Mouse (Mus musculus) intestine, embryonic 16.5 days (tissue): ENCODE results near the gene Pcnx. TPM values are rescaled to one million over a fixed set of nuclear protein-coding genes. Genes with fewer than 3 reads are reported as not detected.

ENCODE experiments used
- ATAC-seq: fragments of 200-750 bp; cut with Nextera tagmentation; 2 replicates; pipeline ENCODE4 v1.8.0; 2017; ENCODE audit warnings: moderate TSS enrichment, moderate library complexity
- H3K27ac ChIP-seq: fragments of 300-500 bp; sonication (generic); 2 replicates; pipeline ENCODE4 v1.5.1; 2014; ENCODE audit warnings: mild to moderate bottlenecking, low read length
- H3K27me3 ChIP-seq: fragments of 300-500 bp; sonication (generic); replicated peaks from 2 replicates; pipeline ENCODE4 v1.6.1; 2014; ENCODE audit warnings: low read length, control low read depth, mixed read lengths; ENCODE audit not compliant: control insufficient read depth, insufficient read depth
- H3K36me3 ChIP-seq: fragments of 300-500 bp; sonication (generic); 2 replicates; pipeline ENCODE4 v1.6.1; 2014; ENCODE audit warnings: low read length, control low read depth; ENCODE audit not compliant: control insufficient read depth, insufficient read depth
- H3K4me1 ChIP-seq: fragments of 300-500 bp; sonication (generic); 2 replicates; pipeline ENCODE4 v1.6.1; 2014; ENCODE audit warnings: low read length, control low read depth, mixed read lengths; ENCODE audit not compliant: control insufficient read depth, insufficient read depth
- H3K4me2 ChIP-seq: fragments of 300-500 bp; sonication (generic); 2 replicates; pipeline ENCODE4 v1.6.1; 2014; ENCODE audit warnings: low read depth, low read length, control low read depth
- H3K4me3 ChIP-seq: fragments of 300-500 bp; sonication (generic); 2 replicates; pipeline ENCODE4 v1.5.1; 2014; ENCODE audit warnings: mild to moderate bottlenecking, low read length
- H3K9ac ChIP-seq: fragments of 300-500 bp; sonication (generic); 2 replicates; pipeline ENCODE4 v1.6.1; 2014; ENCODE audit warnings: low read depth, low read length
- H3K9me3 ChIP-seq: fragments of 300-500 bp; sonication (generic); 2 replicates; pipeline ENCODE4 v1.6.1; 2016; ENCODE audit warnings: low read length, control low read depth; ENCODE audit not compliant: control insufficient read depth
- WGBS: fragments of 180-500 bp; shearing (Covaris S2); extraction: QIAGEN DNeasy Blood & Tissue Kit; methylation state at CpG from one replicate; pipeline ENCODE4 v1.1.7; 2014; 5-methylcytosine and 5-hydroxymethylcytosine counted together
- polyA plus RNA-seq: library from polyadenylated mRNA; unstranded; fragments of >200 nt; fragmentation: Nextera tagmentation; extraction: Ambion mirVana; gene quantifications from 2 replicates; pipeline ENCODE4 v1.2.1, GENCODE M21; 2015

Pcnx gene
- polyA plus RNA-seq, 1 experiment from 2014 or later: 6.3 TPM

DNA sequence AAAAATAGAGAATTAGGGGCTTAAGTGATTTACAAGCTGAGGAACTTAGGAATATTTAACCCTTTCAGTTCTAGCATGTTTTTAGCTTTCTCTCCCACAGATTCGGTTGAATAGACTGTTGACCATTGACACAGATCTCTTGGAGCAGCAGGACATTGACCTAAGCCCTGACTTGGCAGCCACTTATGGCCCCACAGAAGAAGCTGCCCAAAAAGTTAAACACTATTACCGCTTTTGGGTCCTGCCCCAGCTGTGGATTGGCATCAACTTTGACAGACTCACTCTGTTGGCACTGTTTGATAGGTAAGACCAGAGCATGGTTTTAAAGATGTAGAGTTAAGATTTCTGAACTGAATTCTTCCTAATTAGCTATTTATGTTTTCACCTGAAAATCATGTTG, 90.2 kb downstream of the Pcnx start:
- 96% methylated on average over 2 of the region's 2 CpGs for WGBS
- no peak overlapping the region for H3K27ac ChIP-seq
- no peak overlapping the region for H3K4me2 ChIP-seq
- ATAC-seq: no peak
- peaks cover 5% of the 10 kb centered on the region; the same call in 1 of the 2 replicates for H3K36me3 ChIP-seq
- H3K9ac ChIP-seq: no peak overlapping the region
- H3K4me3 ChIP-seq: no peak overlapping the region
- H3K4me1 ChIP-seq: no peaks in the 10 kb centered on the region
- H3K9me3 ChIP-seq: no peaks in the 10 kb centered on the region
- no peaks in the 10 kb centered on the region for H3K27me3 ChIP-seq

DNA sequence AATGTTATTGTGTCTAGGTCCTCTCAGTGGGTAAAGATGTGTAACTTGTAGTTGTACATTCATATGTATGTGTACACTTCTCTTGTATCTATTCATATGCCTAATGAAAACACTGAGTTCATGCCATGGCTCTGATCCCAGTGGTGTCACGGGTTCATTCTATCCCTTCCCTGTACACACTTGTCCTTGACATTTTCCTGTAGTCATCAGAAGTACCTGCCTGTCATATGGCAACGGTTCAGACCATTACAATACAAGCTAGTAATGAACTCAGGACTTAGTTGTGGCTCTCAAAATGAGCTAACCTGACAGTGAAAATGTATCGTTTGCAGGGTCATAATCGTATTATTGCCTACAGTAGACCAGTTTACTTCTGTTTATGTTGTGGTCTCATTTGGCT, 98.5 kb downstream of the Pcnx start:
- WGBS: 89% methylated on average over 4 of the region's 4 CpGs

DNA sequence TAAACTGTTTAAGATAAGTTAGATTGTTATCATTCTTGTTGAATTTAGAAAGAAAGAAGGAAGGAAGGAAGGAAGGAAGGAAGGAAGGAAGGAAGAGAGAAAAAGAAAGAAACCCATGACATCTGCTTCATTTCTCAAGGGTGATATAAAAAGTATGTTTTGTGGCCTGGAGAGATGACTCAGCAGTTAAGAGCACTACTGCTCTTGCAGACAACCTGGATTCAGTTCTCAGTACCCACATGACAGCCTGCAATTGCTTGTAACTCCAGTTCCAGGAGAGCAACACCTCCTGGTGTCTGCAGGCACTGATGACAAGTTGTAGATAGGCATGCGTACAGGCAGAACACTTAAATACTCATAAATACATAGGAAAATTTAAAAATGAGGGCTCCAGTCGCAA, 105.6 kb downstream of the Pcnx start:
- H3K9me3 ChIP-seq: no peaks in the 10 kb centered on the region
- WGBS: 92% methylated on average over 2 of the region's 2 CpGs
- peaks cover 3% of the 10 kb centered on the region for H3K36me3 ChIP-seq
- H3K4me2 ChIP-seq: no peak overlapping the region
- no peak overlapping the region for H3K4me3 ChIP-seq
- H3K27ac ChIP-seq: no peak overlapping the region
- no peak overlapping the region for H3K9ac ChIP-seq
- no peak for ATAC-seq
- no peaks in the 10 kb centered on the region for H3K27me3 ChIP-seq
- no peaks in the 10 kb centered on the region for H3K4me1 ChIP-seq

More for the DNA sequence above, 98.5 kb downstream of the Pcnx start:
- H3K27ac ChIP-seq: no peak overlapping the region
- H3K4me3 ChIP-seq: no peak overlapping the region
- no peaks in the 10 kb centered on the region for H3K27me3 ChIP-seq
- no peaks in the 10 kb centered on the region for H3K36me3 ChIP-seq
- H3K9ac ChIP-seq: no peak overlapping the region
- H3K9me3 ChIP-seq: no peaks in the 10 kb centered on the region
- no peak for ATAC-seq
- no peak overlapping the region for H3K4me2 ChIP-seq
- no peaks in the 10 kb centered on the region for H3K4me1 ChIP-seq

DNA sequence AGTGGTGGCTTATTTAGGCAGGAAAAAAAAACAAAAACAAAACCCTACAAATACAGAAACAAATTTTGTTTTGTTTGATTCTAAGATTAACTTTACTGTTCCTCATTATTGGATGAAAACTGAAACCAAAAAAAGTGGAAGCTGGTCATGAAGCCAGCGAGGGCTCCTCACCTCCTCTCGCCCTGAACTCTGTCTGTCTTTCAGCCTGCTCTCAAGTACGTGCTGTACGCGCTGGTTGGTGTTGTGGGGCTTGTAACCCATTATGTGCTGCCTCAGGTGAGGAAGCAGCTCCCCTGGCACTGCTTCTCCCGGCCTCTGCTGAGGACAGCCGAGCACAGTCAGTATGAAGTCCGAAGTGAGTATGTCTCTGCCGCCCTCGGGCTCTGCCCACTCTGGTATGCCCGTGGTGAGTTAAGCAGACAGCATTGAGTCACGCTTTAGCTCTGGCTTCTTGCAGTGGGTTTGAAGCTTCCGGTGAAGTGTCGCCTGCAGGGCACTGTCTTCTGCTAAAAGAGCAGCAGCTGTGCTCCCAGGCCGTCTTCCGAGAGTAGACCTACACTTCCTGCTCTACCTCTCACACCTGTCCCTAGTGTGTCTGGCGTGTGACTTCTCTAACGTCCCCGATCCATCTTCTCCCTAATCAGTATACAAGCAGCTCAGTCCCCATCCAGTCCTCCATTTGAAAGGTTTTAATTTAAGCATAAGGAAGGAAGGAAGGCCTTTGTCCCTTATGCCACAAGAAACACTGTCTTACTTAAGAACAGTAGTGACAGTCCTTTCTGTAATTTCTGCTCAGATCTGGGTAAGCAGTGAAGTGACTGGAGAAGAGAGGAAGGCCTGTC, 111.4 kb downstream of the Pcnx start:
- peaks cover 5% of the 10 kb centered on the region for H3K36me3 ChIP-seq
- 88% methylated on average over 19 of the region's 19 CpGs for WGBS
- no peak overlapping the region for H3K9ac ChIP-seq
- H3K27me3 ChIP-seq: no peaks in the 10 kb centered on the region
- no peak overlapping the region for H3K4me2 ChIP-seq
- no peaks in the 10 kb centered on the region for H3K9me3 ChIP-seq
- H3K27ac ChIP-seq: no peak overlapping the region
- no peaks in the 10 kb centered on the region for H3K4me1 ChIP-seq
- H3K4me3 ChIP-seq: no peak overlapping the region
- no peak for ATAC-seq

DNA sequence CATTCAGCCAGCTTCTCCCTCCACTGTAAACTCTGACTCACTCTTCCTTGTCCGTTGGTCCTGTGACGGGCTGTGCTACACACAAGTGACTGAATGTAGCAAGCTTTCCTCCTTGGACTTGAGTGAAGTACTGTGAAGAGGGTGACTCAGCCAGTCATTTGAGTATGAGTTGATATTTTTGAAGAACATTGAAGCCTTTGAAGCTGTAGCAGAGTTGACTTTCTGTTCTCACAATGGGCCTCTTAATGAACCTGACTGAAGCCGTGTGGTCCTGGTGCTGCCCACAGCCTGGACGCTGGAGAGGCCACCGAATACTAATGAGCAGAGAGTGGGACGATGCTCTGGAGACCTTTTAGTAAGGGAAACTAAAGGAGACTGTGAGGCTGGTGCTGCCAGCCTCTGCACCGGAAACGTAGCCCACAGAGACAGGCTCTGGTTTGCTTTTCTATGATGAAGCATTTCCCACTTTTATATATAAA, 112.1 kb downstream of the Pcnx start:
- Histone ChIP-seq H3K27ac (no peak overlapping the region), H3K36me3 (peaks cover 5% of the 10 kb centered on the region), H3K9me3 (no peaks in the 10 kb centered on the region), H3K4me2 (no peak overlapping the region), H3K4me1 (no peaks in the 10 kb centered on the region), H3K9ac (no peak overlapping the region), H3K27me3 (no peaks in the 10 kb centered on the region), H3K4me3 (no peak overlapping the region)
- ATAC-seq: no peak
- 84% methylated on average over 8 of the region's 8 CpGs for WGBS

DNA sequence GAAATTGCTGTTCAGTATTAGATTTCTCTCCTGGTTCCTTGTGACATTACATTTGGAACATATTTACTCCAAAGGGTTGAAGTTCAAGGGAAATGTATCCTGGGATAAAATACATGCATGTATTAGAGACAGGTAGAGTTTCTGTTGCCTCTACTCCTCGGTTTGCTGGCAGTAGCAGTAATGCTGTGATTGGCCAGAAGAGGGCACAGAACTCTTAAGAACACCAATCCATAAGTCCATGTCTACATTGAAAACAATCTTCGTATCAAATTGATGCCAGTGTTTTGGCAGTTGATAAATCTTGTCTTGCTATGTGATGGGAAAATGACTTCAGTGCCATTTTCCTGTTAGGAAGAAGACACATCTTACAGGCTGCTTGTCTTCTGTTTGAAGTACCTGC, 115.0 kb downstream of the Pcnx start:
- no peak overlapping the region for H3K27ac ChIP-seq
- H3K4me1 ChIP-seq: no peaks in the 10 kb centered on the region
- no peaks in the 10 kb centered on the region for H3K27me3 ChIP-seq
- 61% methylated on average over 2 of the region's 2 CpGs for WGBS
- H3K9me3 ChIP-seq: no peaks in the 10 kb centered on the region
- no peak overlapping the region for H3K4me3 ChIP-seq
- no peak for ATAC-seq
- H3K9ac ChIP-seq: no peak overlapping the region
- H3K4me2 ChIP-seq: no peak overlapping the region
- H3K36me3 ChIP-seq: peaks cover 5% of the 10 kb centered on the region; the same call in 1 of the 2 replicates

DNA sequence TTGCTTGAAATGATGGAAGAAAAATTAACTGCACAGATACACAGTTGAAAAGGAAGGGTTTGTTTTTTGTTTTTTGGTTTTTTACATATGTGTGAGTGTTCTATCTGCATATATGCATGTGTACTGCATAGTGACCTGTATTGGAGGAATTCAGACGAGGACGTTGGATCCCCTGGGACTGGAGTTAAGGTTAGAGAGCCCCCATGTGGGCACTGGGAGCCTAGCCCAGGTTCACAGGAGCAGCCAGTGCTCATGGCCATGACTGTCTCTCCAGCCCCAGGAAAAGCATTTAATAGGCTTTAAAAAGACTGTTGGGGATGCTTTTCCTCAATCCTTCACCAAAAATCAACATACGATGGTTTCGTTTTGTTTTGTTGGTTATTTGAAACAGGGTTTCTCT, 117.5 kb downstream of the Pcnx start:
- Histone ChIP-seq H3K27me3 (no peaks in the 10 kb centered on the region), H3K9ac (no peak overlapping the region), H3K9me3 (no peaks in the 10 kb centered on the region), H3K4me1 (no peaks in the 10 kb centered on the region), H3K4me3 (no peak overlapping the region), H3K36me3 (peaks cover 15% of the 10 kb centered on the region), H3K27ac (no peak overlapping the region), H3K4me2 (no peak overlapping the region)
- no peak for ATAC-seq
- 75% methylated on average over 4 of the region's 4 CpGs for WGBS

DNA sequence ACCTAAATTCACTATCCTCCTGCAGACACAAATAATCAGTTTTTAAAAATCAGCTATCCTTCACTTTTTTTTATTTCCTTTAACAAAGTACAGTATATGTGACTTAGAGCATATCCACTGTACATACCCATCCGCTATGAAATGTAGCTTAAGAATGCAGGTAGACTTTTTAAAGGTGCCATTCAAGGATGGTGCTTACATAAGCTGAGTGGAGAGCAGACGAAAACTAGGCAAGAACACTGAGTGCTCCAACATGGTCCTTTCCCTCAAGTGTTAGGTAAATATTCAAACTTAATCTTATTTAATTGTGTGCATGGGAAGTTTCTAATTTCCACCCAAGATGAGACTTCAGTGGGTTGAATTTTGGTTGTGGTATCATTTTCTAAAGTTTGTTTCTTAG, 119.5 kb downstream of the Pcnx start:
- no peaks in the 10 kb centered on the region for H3K9me3 ChIP-seq
- 88% methylated on average over 2 of the region's 2 CpGs for WGBS
- H3K27me3 ChIP-seq: no peaks in the 10 kb centered on the region
- H3K4me2 ChIP-seq: no peak overlapping the region
- no peak overlapping the region for H3K4me3 ChIP-seq
- H3K36me3 ChIP-seq: peaks cover 19% of the 10 kb centered on the region
- no peak overlapping the region for H3K9ac ChIP-seq
- no peak for ATAC-seq
- no peaks in the 10 kb centered on the region for H3K4me1 ChIP-seq
- H3K27ac ChIP-seq: no peak overlapping the region

DNA sequence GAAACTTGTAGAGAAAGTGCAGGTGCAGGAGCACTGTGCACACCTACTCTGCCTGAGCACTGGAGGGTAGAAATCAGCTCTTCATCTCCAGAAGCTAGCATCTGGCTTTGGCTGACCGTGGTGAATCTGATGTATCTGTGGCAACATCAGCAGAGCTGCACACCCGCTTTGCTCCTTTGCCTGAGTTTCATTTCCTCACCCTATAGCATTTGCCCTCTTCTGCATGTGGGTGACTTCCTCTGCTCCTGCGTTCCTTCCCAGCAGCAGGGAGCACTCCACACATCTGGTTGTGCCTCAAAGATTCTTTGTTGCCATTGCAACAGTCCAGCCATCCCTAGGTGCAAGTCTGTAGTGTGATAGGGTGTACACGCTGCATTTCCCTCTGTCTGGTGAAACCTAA, 132.3 kb downstream of the Pcnx start:
- H3K4me3 ChIP-seq: no peak overlapping the region
- no peak overlapping the region for H3K4me2 ChIP-seq
- no peaks in the 10 kb centered on the region for H3K9me3 ChIP-seq
- peaks cover 17% of the 10 kb centered on the region; the same call in 1 of the 2 replicates for H3K36me3 ChIP-seq
- H3K27ac ChIP-seq: no peak overlapping the region
- WGBS: 94% methylated on average over 4 of the region's 4 CpGs
- ATAC-seq: no peak
- H3K9ac ChIP-seq: no peak overlapping the region
- H3K4me1 ChIP-seq: peaks cover 5% of the 10 kb centered on the region; the same call in 1 of the 2 replicates
- no peaks in the 10 kb centered on the region for H3K27me3 ChIP-seq
